ENCODE assay signal across 15 mouse cellular contexts in the genomic region with DNA sequence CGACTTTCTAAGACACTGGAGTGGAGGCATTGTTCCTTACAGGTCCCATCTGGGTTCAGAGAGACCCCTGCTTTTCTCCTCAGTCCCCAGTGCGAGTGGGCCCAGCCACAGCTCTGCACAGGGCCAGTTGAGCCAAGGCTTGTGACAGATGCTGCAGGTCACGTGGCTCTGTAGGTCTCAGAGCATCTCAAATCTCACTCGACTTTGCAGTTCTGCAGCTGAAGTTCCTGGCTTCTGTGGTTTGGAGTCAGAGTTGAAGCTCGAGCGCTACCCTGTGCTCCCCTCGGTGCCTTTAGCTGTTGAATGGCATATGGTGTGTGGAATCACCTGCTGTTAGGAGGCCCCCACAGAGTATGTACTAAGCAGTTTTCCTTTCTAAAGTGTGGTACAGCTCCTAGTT.
DNase-seq lines count a peak whose midpoint lies in the region; ATAC-seq and TF ChIP-seq lines count a peak whose summit lies in the region.
"Had no signal": no experiment of that assay in that cellular context is flagged by ENCODE, and none has a peak within 500 bp of the region (broad histone marks: within the 10 kb centered on the region; RNA-seq: fewer than 3 reads in every experiment).

No protein-coding gene starts in this region.

- intact Hi-C loops in left cerebral cortex, adult 2 months (cut with DNase I) = loop anchor here (2.0 to 5.0 kb wide), 2 partner anchors 43 to 313 kb away; no protein-coding TSS in a partner anchor
- intact Hi-C loops in left cerebral cortex, postnatal 14 days (cut with DNase I) = no loop called here

- DNase-seq in frontal cortex, postnatal 36 days (ENCODE audit: low spot score in 2 of 2) = no peak
- DNase-seq in left cerebral cortex, adult 2 months (ENCODE audit: extremely low spot score in 1 of 2, low spot score in 2 of 2) = no peak
- no peak for DNase-seq in left cerebral cortex, postnatal 14 days (ENCODE audit: low spot score in 2 of 2)
- peak; percentile 22 for DNase-seq in cerebellum, adult 9-11 months
- DNase-seq in retina, postnatal 1 day = peak; percentile 50
- DNase-seq in right cerebral cortex, adult 2 months (ENCODE audit: low spot score in 2 of 2) = no peak
- DNase-seq: heart, adult 2 months; kidney, adult 18-20 months; kidney, postnatal 36 days; liver, embryonic 13.5 days; lung, postnatal 36 days; right cerebral cortex, postnatal 14 days had no signal

- 0 out of 2 replicates have a peak, but pooled peaks have one; percentile 11 for ATAC-seq in frontal cortex, adult (ENCODE audit: low TSS enrichment)
- ATAC-seq in granulocyte monocyte progenitor cell, adult 5-6 weeks (replicated peaks; ENCODE audit: poor library complexity, severe bottlenecking) = no peak

- no peak for TF ChIP-seq CTCF in left cerebral cortex, adult 2 months (IDR thresholded peaks at IDR 0.05)

- H3K27ac ChIP-seq in left cerebral cortex, adult 2 months = peak overlapping the region; percentile 85
- H3K27ac ChIP-seq: heart, adult 2 months; liver, embryonic 13.5 days; neural tube, embryonic 15.5 days had no signal

- H3K4me3 ChIP-seq in left cerebral cortex, adult 2 months = no peak overlapping the region
- H3K4me3 ChIP-seq: heart, adult 2 months; liver, embryonic 13.5 days; neural tube, embryonic 15.5 days had no signal

Comparison
In these comparisons a context has a peak if more than half of its experiments do, and no peak if none do; other contexts are left out.
1. DNase-seq: peak in cerebellum, adult 9-11 months (single experiment) and retina, postnatal 1 day (single experiment); none in frontal cortex, postnatal 36 days (0 of 2), left cerebral cortex, adult 2 months (0 of 2), left cerebral cortex, postnatal 14 days (0 of 2) and right cerebral cortex, adult 2 months (0 of 2).